ENCODE assay signal across 10 mouse cellular contexts in genomic region chr6:145247886-145248285, GRCm38 (mm10). TPM values are rescaled to one million over a fixed set of nuclear protein-coding genes. Genes with fewer than 3 reads are reported as not detected.
DNase-seq lines count a peak whose midpoint lies in the region; ATAC-seq and TF ChIP-seq lines count a peak whose summit lies in the region.
"Had no signal": no experiment of that assay in that cellular context is flagged by ENCODE, and none has a peak within 500 bp of the region (broad histone marks: within the 10 kb centered on the region; RNA-seq: fewer than 3 reads in every experiment).

No protein-coding gene starts in this region.

- H3K36me3 ChIP-seq in kidney, embryonic 16.5 days (ENCODE audit: insufficient read depth, low read length): peaks cover 12% of the 10 kb centered on the region
- H3K36me3 ChIP-seq in limb, embryonic 10.5 days: peaks cover 33% of the 10 kb centered on the region
- H3K36me3 ChIP-seq in myocyte (ENCODE audit: control insufficient read depth, insufficient read depth): peaks cover 9% of the 10 kb centered on the region

- peaks cover 20% of the 10 kb centered on the region; the same call in 1 of the 2 replicates for H3K4me1 ChIP-seq in kidney, embryonic 16.5 days (ENCODE audit: insufficient read depth, low read length)
- peaks cover 7% of the 10 kb centered on the region for H3K4me1 ChIP-seq in embryonic fibroblast, embryonic 13.5 days (ENCODE audit: control insufficient read depth, insufficient read depth, low read length)
- peaks cover 24% of the 10 kb centered on the region for H3K4me1 ChIP-seq in limb, embryonic 10.5 days

- ATAC-seq in kidney, embryonic 16.5 days (ENCODE audit: low FRiP score, low TSS enrichment): no peak
- ATAC-seq: inflammation-experienced regulatory T-cells, adult 6 months; Patski had no signal

- no peak for DNase-seq in kidney, postnatal 10 days
- DNase-seq in limb, embryonic 10.5 days (ENCODE audit: low spot score): no peak
- DNase-seq in left cerebral cortex, adult 18-20 months (ENCODE audit: low spot score in 2 of 2): no peak
- no peak for DNase-seq in testis, postnatal 14 days (ENCODE audit: low spot score)
- DNase-seq in spleen, postnatal 36 days (ENCODE audit: low spot score in 2 of 2): no peak

- no peak overlapping the region for H3K27ac ChIP-seq in kidney, embryonic 16.5 days (ENCODE audit: low read length)
- no peak overlapping the region for H3K27ac ChIP-seq in embryonic fibroblast, embryonic 13.5 days (ENCODE audit: insufficient read depth, low read length)
- H3K27ac ChIP-seq in limb, embryonic 10.5 days: no peak overlapping the region

- H3K79me2 ChIP-seq in myocyte (ENCODE audit: control insufficient read depth, insufficient read depth): peaks cover 56% of the 10 kb centered on the region

- no peaks in the 10 kb centered on the region for H3K9me3 ChIP-seq in kidney, embryonic 16.5 days (ENCODE audit: low read length)
- no peaks in the 10 kb centered on the region for H3K9me3 ChIP-seq in limb, embryonic 10.5 days (replicated peaks)

- TF ChIP-seq POLR2A in embryonic fibroblast, embryonic 13.5 days (IDR thresholded peaks at IDR 0.05; ENCODE audit: low read depth, low read length): no peak
- TF ChIP-seq POLR2A in myocyte (IDR thresholded peaks at IDR 0.05; ENCODE audit: insufficient read length, low read depth): no peak

- H3K27me3 ChIP-seq in kidney, embryonic 16.5 days (ENCODE audit: insufficient read depth, low read length): no peaks in the 10 kb centered on the region
- H3K27me3 ChIP-seq in limb, embryonic 10.5 days (ENCODE audit: low read depth, poor library complexity, severe bottlenecking): peaks cover 12% of the 10 kb centered on the region
- no peaks in the 10 kb centered on the region for H3K27me3 ChIP-seq in myocyte (ENCODE audit: control insufficient read depth, insufficient read depth, insufficient read length)
- H3K27me3 ChIP-seq: Patski had no signal

- no peak overlapping the region for H3ac ChIP-seq in myocyte (ENCODE audit: control insufficient read depth, insufficient read length)

- 73% methylated on average over 3 of the region's 3 CpGs for WGBS in kidney, embryonic 16.5 days
- 75% methylated on average over 3 of the region's 3 CpGs for WGBS in limb, embryonic 10.5 days

- 0 out of 2 replicates have a peak overlapping the region, but pooled peaks have one; percentile 6 for H3K9ac ChIP-seq in kidney, embryonic 16.5 days (replicated peaks; ENCODE audit: low read length)

- H3K4me3 ChIP-seq in kidney, embryonic 16.5 days (ENCODE audit: low read length): no peak overlapping the region
- peak overlapping the region; percentile 41 for H3K4me3 ChIP-seq in embryonic fibroblast, embryonic 13.5 days (ENCODE audit: insufficient read depth, low read length)
- 0 out of 2 replicates have a peak overlapping the region, but pooled peaks have one; percentile 96 for H3K4me3 ChIP-seq in limb, embryonic 10.5 days
- peak overlapping the region; percentile 41 for H3K4me3 ChIP-seq in myocyte

- TF ChIP-seq CTCF in embryonic fibroblast, embryonic 13.5 days (IDR thresholded peaks at IDR 0.05; ENCODE audit: borderline replicate concordance, insufficient read depth, low read length): no peak

- peak overlapping the region; percentile 2; the same call in 1 of the 2 replicates for H3K4me2 ChIP-seq in kidney, embryonic 16.5 days (replicated peaks; ENCODE audit: low read depth, low read length)
- peak overlapping the region; percentile 65 for H3K4me2 ChIP-seq in myocyte (ENCODE audit: low read depth)

TF ChIP-seq in myocyte, 11 proteins besides CTCF, POLR2A, EP300 and RAD21:
- no peak for TF ChIP-seq SRF (IDR thresholded peaks at IDR 0.05; ENCODE audit: control insufficient read depth, insufficient read length, low read depth)
- no peak for TF ChIP-seq TCF3 (IDR thresholded peaks at IDR 0.05; ENCODE audit: insufficient read length, low read depth)
- no peak for TF ChIP-seq CEBPB (IDR thresholded peaks at IDR 0.05; ENCODE audit: insufficient read depth, poor library complexity, severe bottlenecking)
- no peak for TF ChIP-seq MYOG (IDR thresholded peaks at IDR 0.05; ENCODE audit: control insufficient read depth in 1 of 3, insufficient read depth in 1 of 3, insufficient read length in 2 of 3, low read depth in 2 of 3)
TF ChIP-seq in myocyte: peak in this region for 0.

RNA-seq across cellular contexts. Expression of gene Kras, which starts 2.2 kb away (rescaled TPM):
- 68.1 and 68.9 TPM in 2 replicates for polyA plus RNA-seq in kidney, embryonic 16.5 days (2015; fragmentation: Nextera tagmentation; extraction: Ambion mirVana)
- 85.4 and 97.1 TPM in 2 replicates for polyA plus RNA-seq in embryonic fibroblast, embryonic 13.5 days (2011; ENCODE audit: insufficient read length, low read depth, missing spikeins)
- 78.5 and 80.8 TPM in 2 replicates for polyA plus RNA-seq in limb, embryonic 10.5 days (2016; fragmentation: Nextera tagmentation; extraction: Ambion mirVana)
- 15.8 TPM for polyA plus RNA-seq in myocyte (2012; fragmentation: generic; extraction: Trizol)
- 10 to 100 TPM; 79.5 to 85.3 TPM for total RNA-seq in left cerebral cortex, adult 18-20 months (2021)

RNA-seq across cellular contexts. Expression of gene Etfrf1, which starts 37.0 kb away (rescaled TPM):
- 42.4 and 46.0 TPM in 2 replicates for polyA plus RNA-seq in kidney, embryonic 16.5 days (2015; fragmentation: Nextera tagmentation; extraction: Ambion mirVana)
- 32.4 and 38.4 TPM in 2 replicates for polyA plus RNA-seq in embryonic fibroblast, embryonic 13.5 days (2011; ENCODE audit: insufficient read length, low read depth, missing spikeins)
- polyA plus RNA-seq in limb, embryonic 10.5 days (2016; fragmentation: Nextera tagmentation; extraction: Ambion mirVana): 25.0 and 30.8 TPM in 2 replicates
- 10.0 TPM for polyA plus RNA-seq in myocyte (2012; fragmentation: generic; extraction: Trizol)
- total RNA-seq in left cerebral cortex, adult 18-20 months (2021): 10 to 100 TPM; 23.0 to 24.8 TPM

RNA-seq across cellular contexts. Expression of gene Casc1, which starts 37.1 kb away (rescaled TPM):
- polyA plus RNA-seq in kidney, embryonic 16.5 days (2015; fragmentation: Nextera tagmentation; extraction: Ambion mirVana): 0.71 and 0.76 TPM in 2 replicates
- polyA plus RNA-seq in embryonic fibroblast, embryonic 13.5 days (2011; ENCODE audit: insufficient read length, low read depth, missing spikeins): 0.99 and 1.1 TPM in 2 replicates
- 0.18 and 0.31 TPM in 2 replicates for polyA plus RNA-seq in limb, embryonic 10.5 days (2016; fragmentation: Nextera tagmentation; extraction: Ambion mirVana)
- polyA plus RNA-seq in myocyte (2012; fragmentation: generic; extraction: Trizol): 0.11 TPM
- total RNA-seq in left cerebral cortex, adult 18-20 months (2021): 1 to 10 TPM; 1.0 to 1.3 TPM
